Mouse (Mus musculus): ENCODE measurements around the gene Dusp10. TPM values are rescaled to one million over a fixed set of nuclear protein-coding genes. Genes with fewer than 3 reads are reported as not detected.

Gene Dusp10
- total RNA-seq, 2 experiments from 2014 or later, result 6.1 to 6.8 TPM

- intact Hi-C loops (cut with DNase I), result no loop called here
- Histone ChIP-seq H3K4me3 (no peak overlapping the region), H3K27ac (no peak overlapping the region)
- no peak for TF ChIP-seq CTCF (IDR thresholded peaks at IDR 0.05)
- DNase-seq (ENCODE audit: extremely low spot score in 1 of 2, low spot score in 2 of 2), result no peak
These were observed 1.8 kb upstream of the Dusp10 start for GRCm38 (mm10) chr1:184011311-184011710.

GRCm38 (mm10) chr1:184014091-184014490, 989 bp downstream of the Dusp10 start:
- DNase-seq (ENCODE audit: extremely low spot score in 1 of 2, low spot score in 2 of 2), result no peak
- H3K4me3 ChIP-seq, result no peak overlapping the region
- TF ChIP-seq CTCF (IDR thresholded peaks at IDR 0.05), result no peak
- intact Hi-C loops (cut with DNase I), result no loop called here
- no peak overlapping the region for H3K27ac ChIP-seq

GRCm38 (mm10) chr1:184015995-184016730, 3.1 kb downstream of the Dusp10 start:
- no peak for TF ChIP-seq CTCF (IDR thresholded peaks at IDR 0.05)
- intact Hi-C loops (cut with DNase I), result no loop called here
- Histone ChIP-seq H3K4me3 (no peak overlapping the region), H3K27ac (no peak overlapping the region)
- no peak for DNase-seq (ENCODE audit: extremely low spot score in 1 of 2, low spot score in 2 of 2)

- no peak for DNase-seq (ENCODE audit: extremely low spot score in 1 of 2, low spot score in 2 of 2)
- TF ChIP-seq CTCF (IDR thresholded peaks at IDR 0.05), result no peak
- no peak overlapping the region for H3K4me3 ChIP-seq
- H3K27ac ChIP-seq, result no peak overlapping the region
- intact Hi-C loops (cut with DNase I), result no loop called here
These were observed 4.5 kb downstream of the Dusp10 start for GRCm38 (mm10) chr1:184017606-184018005.

- Histone ChIP-seq H3K4me3 (no peak overlapping the region), H3K27ac (no peak overlapping the region)
- TF ChIP-seq CTCF (IDR thresholded peaks at IDR 0.05), result no peak
- DNase-seq (ENCODE audit: extremely low spot score in 1 of 2, low spot score in 2 of 2), result no peak
- intact Hi-C loops (cut with DNase I), result no loop called here
These were observed 6.1 kb downstream of the Dusp10 start for GRCm38 (mm10) chr1:184019042-184019721.

GRCm38 (mm10) chr1:184019722-184020107, 6.6 kb downstream of the Dusp10 start:
- DNase-seq (ENCODE audit: extremely low spot score in 1 of 2, low spot score in 2 of 2), result no peak
- no peak overlapping the region for H3K27ac ChIP-seq
- no peak overlapping the region for H3K4me3 ChIP-seq
- intact Hi-C loops (cut with DNase I), result no loop called here
- no peak for TF ChIP-seq CTCF (IDR thresholded peaks at IDR 0.05)

GRCm38 (mm10) chr1:184023971-184024370, 10.9 kb downstream of the Dusp10 start:
- DNase-seq (ENCODE audit: extremely low spot score in 1 of 2, low spot score in 2 of 2), result no peak
- Histone ChIP-seq H3K27ac (no peak overlapping the region), H3K4me3 (no peak overlapping the region)
- no peak for TF ChIP-seq CTCF (IDR thresholded peaks at IDR 0.05)
- intact Hi-C loops (cut with DNase I), result no loop called here

- no peak overlapping the region for H3K27ac ChIP-seq
- DNase-seq (ENCODE audit: extremely low spot score in 1 of 2, low spot score in 2 of 2), result no peak
- no peak overlapping the region for H3K4me3 ChIP-seq
- no peak for TF ChIP-seq CTCF (IDR thresholded peaks at IDR 0.05)
- intact Hi-C loops (cut with DNase I), result no loop called here
These were observed 11.5 kb downstream of the Dusp10 start for GRCm38 (mm10) chr1:184024631-184025030.

- no peak overlapping the region for H3K4me3 ChIP-seq
- no peak for TF ChIP-seq CTCF (IDR thresholded peaks at IDR 0.05)
- intact Hi-C loops (cut with DNase I), result no loop called here
- H3K27ac ChIP-seq, result no peak overlapping the region
- no peak for DNase-seq (ENCODE audit: extremely low spot score in 1 of 2, low spot score in 2 of 2)
These were observed 12.0 kb downstream of the Dusp10 start for GRCm38 (mm10) chr1:184025079-184025478.

GRCm38 (mm10) chr1:184027039-184027438, 13.9 kb downstream of the Dusp10 start:
- no peak for TF ChIP-seq CTCF (IDR thresholded peaks at IDR 0.05)
- H3K4me3 ChIP-seq, result no peak overlapping the region
- DNase-seq (ENCODE audit: extremely low spot score in 1 of 2, low spot score in 2 of 2), result no peak
- intact Hi-C loops (cut with DNase I), result no loop called here
- no peak overlapping the region for H3K27ac ChIP-seq

- no peak for DNase-seq (ENCODE audit: extremely low spot score in 1 of 2, low spot score in 2 of 2)
- intact Hi-C loops (cut with DNase I), result loop anchor here (5.0 to 10.0 kb wide), 2 partner anchors 157 to 1745 kb away; partner anchors contain the start of gene Degs1
- H3K4me3 ChIP-seq, result no peak overlapping the region
- no peak for TF ChIP-seq CTCF (IDR thresholded peaks at IDR 0.05)
- H3K27ac ChIP-seq, result no peak overlapping the region
These were observed 17.1 kb downstream of the Dusp10 start for GRCm38 (mm10) chr1:184030070-184030802.

Data from left cerebral cortex, adult 2 months (tissue).